Mouse (Mus musculus): ENCODE measurements around the gene E130114P18Rik. TPM values are rescaled to one million over a fixed set of nuclear protein-coding genes. Genes with fewer than 3 reads are reported as not detected.
A peak's percentile ranks its signal among the peaks of the same experiment; 100 is the strongest.

The E130114P18Rik gene
- polyA plus RNA-seq, 1 experiment from 2014 or later, result 50.8 TPM

GRCm38 (mm10) chr4:97733392-97733791, 44.5 kb downstream of the E130114P18Rik start:
- H3K36me3 ChIP-seq (replicated peaks), result no peaks in the 10 kb centered on the region
- ATAC-seq (ENCODE audit: low FRiP score), result no peak
- no peak overlapping the region for H3K9ac ChIP-seq
- 58% methylated on average over 1 of the region's 1 CpGs for WGBS
- no peak overlapping the region for H3K27ac ChIP-seq
- no peaks in the 10 kb centered on the region for H3K4me1 ChIP-seq
- H3K27me3 ChIP-seq, result no peaks in the 10 kb centered on the region
- H3K4me2 ChIP-seq, result no peak overlapping the region
- H3K9me3 ChIP-seq, result no peaks in the 10 kb centered on the region
- no peak overlapping the region for H3K4me3 ChIP-seq (replicated peaks)

GRCm38 (mm10) chr4:97730416-97730815, 47.5 kb downstream of the E130114P18Rik start:
- no peak overlapping the region for H3K9ac ChIP-seq
- no peaks in the 10 kb centered on the region for H3K27me3 ChIP-seq
- no peak overlapping the region for H3K27ac ChIP-seq
- H3K4me2 ChIP-seq, result no peak overlapping the region
- no peaks in the 10 kb centered on the region for H3K36me3 ChIP-seq (replicated peaks)
- no peak for ATAC-seq (ENCODE audit: low FRiP score)
- no peak overlapping the region for H3K4me3 ChIP-seq (replicated peaks)
- 95% methylated on average over 3 of the region's 3 CpGs for WGBS
- no peaks in the 10 kb centered on the region for H3K9me3 ChIP-seq
- H3K4me1 ChIP-seq, result no peaks in the 10 kb centered on the region

- no peak overlapping the region for H3K4me3 ChIP-seq (replicated peaks)
- no peak overlapping the region for H3K27ac ChIP-seq
- H3K4me1 ChIP-seq, result no peaks in the 10 kb centered on the region
- no peak overlapping the region for H3K9ac ChIP-seq
- H3K36me3 ChIP-seq (replicated peaks), result no peaks in the 10 kb centered on the region
- H3K9me3 ChIP-seq, result no peaks in the 10 kb centered on the region
- WGBS, result 84% methylated on average over 6 of the region's 6 CpGs
- ATAC-seq (ENCODE audit: low FRiP score), result no peak
- H3K4me2 ChIP-seq, result no peak overlapping the region
- H3K27me3 ChIP-seq, result no peaks in the 10 kb centered on the region
Observed at GRCm38 (mm10) chr4:97729999-97730398, 47.9 kb downstream of the E130114P18Rik start.

- no peak overlapping the region for H3K4me2 ChIP-seq
- H3K9me3 ChIP-seq, result no peaks in the 10 kb centered on the region
- H3K4me3 ChIP-seq (replicated peaks), result no peak overlapping the region
- no peak overlapping the region for H3K9ac ChIP-seq
- H3K27ac ChIP-seq, result no peak overlapping the region
- H3K36me3 ChIP-seq (replicated peaks), result no peaks in the 10 kb centered on the region
- H3K27me3 ChIP-seq, result no peaks in the 10 kb centered on the region
- no peak for ATAC-seq (ENCODE audit: low FRiP score)
- WGBS, result 91% methylated on average over 4 of the region's 4 CpGs
- no peaks in the 10 kb centered on the region for H3K4me1 ChIP-seq
Observed at GRCm38 (mm10) chr4:97728520-97728919, 49.4 kb downstream of the E130114P18Rik start.

GRCm38 (mm10) chr4:97723374-97723773, 54.5 kb downstream of the E130114P18Rik start:
- H3K4me1 ChIP-seq, result peaks cover 8% of the 10 kb centered on the region; the same call in 1 of the 2 replicates
- H3K4me3 ChIP-seq (replicated peaks), result no peak overlapping the region
- no peak for ATAC-seq (ENCODE audit: low FRiP score)
- H3K36me3 ChIP-seq (replicated peaks), result no peaks in the 10 kb centered on the region
- 91% methylated on average over 6 of the region's 6 CpGs for WGBS
- H3K9me3 ChIP-seq, result no peaks in the 10 kb centered on the region
- no peak overlapping the region for H3K9ac ChIP-seq
- H3K27ac ChIP-seq, result no peak overlapping the region
- H3K27me3 ChIP-seq, result no peaks in the 10 kb centered on the region
- no peak overlapping the region for H3K4me2 ChIP-seq

- Histone ChIP-seq H3K4me2 (no peak overlapping the region), H3K27me3 (no peaks in the 10 kb centered on the region), H3K4me1 (peaks cover 8% of the 10 kb centered on the region; the same call in 1 of the 2 replicates), H3K9ac (no peak overlapping the region), H3K4me3 (replicated peaks) (no peak overlapping the region), H3K36me3 (replicated peaks) (no peaks in the 10 kb centered on the region), H3K27ac (no peak overlapping the region), H3K9me3 (no peaks in the 10 kb centered on the region)
- 22% methylated on average over 10 of the region's 10 CpGs for WGBS
- peak; percentile 36; the same call in 1 of the 2 replicates for ATAC-seq (ENCODE audit: low FRiP score)
Observed at GRCm38 (mm10) chr4:97722666-97723065, 55.2 kb downstream of the E130114P18Rik start.

- H3K4me1 ChIP-seq, result peaks cover 11% of the 10 kb centered on the region
- H3K27me3 ChIP-seq, result 0 out of 2 replicates have a peak, but pooled peaks cover 8% of the 10 kb centered on the region
- no peak overlapping the region for H3K4me3 ChIP-seq (replicated peaks)
- H3K9ac ChIP-seq, result no peak overlapping the region
- no peak overlapping the region for H3K4me2 ChIP-seq
- peak; percentile 45; the same call in 1 of the 2 replicates for ATAC-seq (ENCODE audit: low FRiP score)
- no peak overlapping the region for H3K27ac ChIP-seq
- H3K9me3 ChIP-seq, result no peaks in the 10 kb centered on the region
- no peaks in the 10 kb centered on the region for H3K36me3 ChIP-seq (replicated peaks)
- WGBS, result 67% methylated on average over 6 of the region's 6 CpGs
Observed at GRCm38 (mm10) chr4:97714616-97715015, 63.3 kb downstream of the E130114P18Rik start.

- no peak overlapping the region for H3K9ac ChIP-seq
- no peak overlapping the region for H3K4me2 ChIP-seq
- no peaks in the 10 kb centered on the region for H3K9me3 ChIP-seq
- H3K27me3 ChIP-seq, result 0 out of 2 replicates have a peak, but pooled peaks cover 8% of the 10 kb centered on the region
- ATAC-seq (ENCODE audit: low FRiP score), result 0 out of 2 replicates have a peak, but pooled peaks have one; percentile 7
- H3K36me3 ChIP-seq (replicated peaks), result no peaks in the 10 kb centered on the region
- H3K4me1 ChIP-seq, result peaks cover 11% of the 10 kb centered on the region
- no peak overlapping the region for H3K27ac ChIP-seq
- 68% methylated on average over 6 of the region's 6 CpGs for WGBS
- H3K4me3 ChIP-seq (replicated peaks), result no peak overlapping the region
Observed at GRCm38 (mm10) chr4:97714101-97714615, 63.7 kb downstream of the E130114P18Rik start.

GRCm38 (mm10) chr4:97712547-97712946, 65.3 kb downstream of the E130114P18Rik start:
- ATAC-seq (ENCODE audit: low FRiP score), result no peak
- no peak overlapping the region for H3K4me2 ChIP-seq
- WGBS, result 59% methylated on average over 1 of the region's 1 CpGs

GRCm38 (mm10) chr4:97710048-97710765, 67.7 kb downstream of the E130114P18Rik start:
- Histone ChIP-seq H3K27ac (no peak overlapping the region), H3K9ac (no peak overlapping the region), H3K36me3 (replicated peaks) (no peaks in the 10 kb centered on the region), H3K4me1 (peaks cover 11% of the 10 kb centered on the region), H3K4me2 (no peak overlapping the region), H3K4me3 (replicated peaks) (no peak overlapping the region), H3K9me3 (no peaks in the 10 kb centered on the region), H3K27me3 (0 out of 2 replicates have a peak, but pooled peaks cover 8% of the 10 kb centered on the region)
- 48% methylated on average over 9 of the region's 9 CpGs for WGBS
- ATAC-seq (ENCODE audit: low FRiP score), result no peak; the same call in 1 of the 2 replicates

More at GRCm38 (mm10) chr4:97712547-97712946, 65.3 kb downstream of the E130114P18Rik start:
- Histone ChIP-seq H3K27me3 (0 out of 2 replicates have a peak, but pooled peaks cover 8% of the 10 kb centered on the region), H3K9ac (no peak overlapping the region), H3K9me3 (no peaks in the 10 kb centered on the region), H3K36me3 (replicated peaks) (no peaks in the 10 kb centered on the region), H3K4me3 (replicated peaks) (no peak overlapping the region), H3K27ac (no peak overlapping the region), H3K4me1 (peaks cover 11% of the 10 kb centered on the region)

GRCm38 (mm10) chr4:97707373-97708152, 70.3 kb downstream of the E130114P18Rik start:
- H3K9ac ChIP-seq, result no peak overlapping the region
- no peaks in the 10 kb centered on the region for H3K9me3 ChIP-seq
- no peak for ATAC-seq (ENCODE audit: low FRiP score)
- no peak overlapping the region for H3K4me2 ChIP-seq
- H3K4me1 ChIP-seq, result peaks cover 8% of the 10 kb centered on the region
- no peaks in the 10 kb centered on the region for H3K36me3 ChIP-seq (replicated peaks)
- H3K27me3 ChIP-seq, result 0 out of 2 replicates have a peak, but pooled peaks cover 8% of the 10 kb centered on the region
- H3K4me3 ChIP-seq (replicated peaks), result no peak overlapping the region
- no peak overlapping the region for H3K27ac ChIP-seq
- WGBS, result 89% methylated on average over 22 of the region's 22 CpGs

Measured in forebrain, embryonic 12.5 days (tissue).